Mouse (Mus musculus) left cerebral cortex, postnatal 10 days (tissue): ENCODE data around the gene Olfr671. TPM values are rescaled to one million over a fixed set of nuclear protein-coding genes. Genes with fewer than 3 reads are reported as not detected.
"Not testable (repeated sequence)": the region's sequence is repeated elsewhere in the genome, so short reads cannot be mapped to it uniquely, and the experiment has no call there.

ENCODE experiments used
- DNase-seq, 2 experiments: peaks; one replicate each; pipeline ENCODE4 v3.0.0; 2021 to 2022; ENCODE audit warnings: low spot score in 2 of 2, mixed read lengths in 1 of 2; ENCODE audit errors: extremely low spot score in 1 of 2
- intact Hi-C: fragments of 180-260 bp; cut with DNase I; formaldehyde crosslinking; loops from one replicate; pipeline ENCODE4 v1.15.1; 2025
- total RNA-seq, 2 experiments: library from RNA; stranded (reverse); gene quantifications; 2 replicates each; pipeline ENCODE4 v1.2.3; 2021

Olfr671 gene
- total RNA-seq, result not detected

GRCm38 (mm10) chr7:104979026-104979425 lies at the start of gene Olfr671:
Olfr671 (minus strand) TSS chr7:104979126.
- no peak for DNase-seq
- intact Hi-C loops, result no loop called here

DNA sequence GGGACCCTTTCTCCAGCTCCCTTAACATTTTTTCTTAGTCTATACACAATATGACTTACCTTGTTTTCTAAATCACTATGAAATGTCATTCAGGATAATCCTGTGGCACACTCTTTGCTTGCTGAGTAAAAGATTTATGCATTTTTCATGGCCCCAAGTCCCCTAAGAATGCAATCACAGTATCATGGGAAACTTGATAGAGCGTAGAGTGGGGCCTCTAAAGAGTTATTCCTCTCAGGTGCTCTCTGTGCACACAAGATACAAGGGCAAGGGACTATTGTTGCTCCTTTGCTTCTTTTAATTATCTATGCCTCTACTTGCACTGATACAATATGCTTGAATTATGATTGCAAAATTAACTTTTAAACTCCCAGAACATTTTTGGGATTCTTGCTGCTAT lies 49.4 kb upstream of the Olfr671 start, which contains the start of gene Olfr675:
Gene Olfr675, minus strand, starts transcription at position 101 of the 400 bp plus-strand sequence.
- intact Hi-C loops, result no loop called here
- no peak for DNase-seq

GRCm38 (mm10) chr7:105022530-105022929 lies 43.6 kb upstream of the Olfr671 start:
- intact Hi-C loops, result no loop called here
- DNase-seq, result no peak

- DNase-seq, result no peak
- intact Hi-C loops, result no loop called here
These were observed 23.0 kb upstream of the Olfr671 start, which contains the start of gene Olfr672 for GRCm38 (mm10) chr7:105001929-105002328. Olfr672 (minus strand) TSS chr7:105002029.

DNA sequence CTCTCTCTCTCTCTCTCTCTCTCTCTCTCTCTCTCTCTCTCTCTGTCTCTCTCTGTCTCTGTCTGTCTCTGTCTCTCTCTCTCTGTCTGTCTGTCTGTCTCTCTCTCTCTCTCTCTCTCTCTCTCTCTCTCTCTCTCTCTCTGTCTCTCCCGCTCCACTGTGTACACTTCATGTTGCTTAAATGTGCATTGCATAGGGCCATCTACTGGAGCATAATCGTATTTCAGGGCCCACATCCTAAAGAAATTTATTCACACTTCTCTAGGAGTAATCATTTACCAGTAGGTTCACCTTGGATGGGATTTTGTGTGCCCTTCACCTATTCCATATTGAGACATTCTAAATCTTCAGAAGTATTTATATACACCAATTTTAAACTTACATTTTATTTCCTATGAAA lies 6.4 kb downstream of the Olfr671 start:
- DNase-seq, intact Hi-C loops: not testable (repeated sequence)

GRCm38 (mm10) chr7:104962520-104962919 lies 16.4 kb downstream of the Olfr671 start, which contains the start of gene Olfr670:
Olfr670 (minus strand) TSS chr7:104962620.
- intact Hi-C loops, result no loop called here

GRCm38 (mm10) chr7:104950234-104950633 lies 28.7 kb downstream of the Olfr671 start:
- intact Hi-C loops, DNase-seq: not testable (repeated sequence)

More at GRCm38 (mm10) chr7:104962520-104962919, 16.4 kb downstream of the Olfr671 start, which contains the start of gene Olfr670:
- DNase-seq, result no peak

DNA sequence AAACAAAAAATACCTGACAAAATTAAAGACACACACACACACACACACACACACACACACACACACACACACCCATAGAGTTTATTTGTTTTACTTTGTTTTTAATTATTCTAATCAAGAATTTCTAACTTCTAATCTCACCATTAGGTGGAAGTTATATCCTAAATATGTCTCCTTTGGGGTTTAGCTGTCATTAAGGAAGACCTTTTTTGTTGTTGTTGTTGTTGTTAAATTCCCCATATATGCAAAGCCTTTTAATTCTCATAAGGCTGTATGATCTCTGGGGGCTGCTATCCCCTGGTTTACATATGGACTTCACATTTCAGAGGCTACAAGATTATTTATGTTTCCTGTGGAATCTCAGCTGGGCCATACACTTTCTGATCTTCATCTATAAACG lies 45.0 kb downstream of the Olfr671 start, which contains the start of gene Olfr669:
Gene Olfr669, plus strand, starts transcription at position 301 of the 400 bp plus-strand sequence.
- intact Hi-C loops, result no loop called here

GRCm38 (mm10) chr7:104927957-104928356 lies 51.0 kb downstream of the Olfr671 start, which contains the start of gene Olfr668:
Olfr668 (minus strand) TSS chr7:104928057.
- intact Hi-C loops, result no loop called here
- no peak for DNase-seq

More for the DNA sequence above, 45.0 kb downstream of the Olfr671 start, which contains the start of gene Olfr669:
- DNase-seq, result no peak

Other genes starting within 250 kb of the Olfr671 start
- not detected for gene Usp17le, start 201.7 kb downstream of the Olfr671 start, total RNA-seq
- not detected for gene Usp17lb, start 136.5 kb downstream of the Olfr671 start, total RNA-seq
- gene Usp17la, start 122.1 kb downstream of the Olfr671 start, total RNA-seq, result not detected
- not detected for gene Olfr665, start 101.1 kb downstream of the Olfr671 start, total RNA-seq
- not detected for gene Olfr666, start 83.2 kb downstream of the Olfr671 start, total RNA-seq
- not detected for gene Olfr667, start 57.6 kb downstream of the Olfr671 start, total RNA-seq
- not detected for gene Olfr668, start 51.1 kb downstream of the Olfr671 start, total RNA-seq
- not detected for gene Olfr669, start 44.9 kb downstream of the Olfr671 start, total RNA-seq
- not detected for gene Olfr670, start 16.5 kb downstream of the Olfr671 start, total RNA-seq
- gene Olfr672, start 22.9 kb upstream of the Olfr671 start, total RNA-seq, result not detected
- gene Olfr675, start 49.3 kb upstream of the Olfr671 start, total RNA-seq, result not detected
- not detected for gene Olfr676, start 53.6 kb upstream of the Olfr671 start, total RNA-seq
- gene Olfr677, start 72.2 kb upstream of the Olfr671 start, total RNA-seq, result not detected
- gene Olfr678, start 85.3 kb upstream of the Olfr671 start, total RNA-seq, result not detected
- gene Olfr679, start 102.1 kb upstream of the Olfr671 start, total RNA-seq, result not detected
- not detected for gene Olfr680-ps1, start 113.7 kb upstream of the Olfr671 start, total RNA-seq
- gene Olfr681, start 137.7 kb upstream of the Olfr671 start, total RNA-seq, result not detected
- not detected for gene Olfr683, start 167.9 kb upstream of the Olfr671 start, total RNA-seq
- not detected for gene Olfr684, start 184.5 kb upstream of the Olfr671 start, total RNA-seq
- gene Olfr685, start 206.9 kb upstream of the Olfr671 start, total RNA-seq, result not detected
- gene Olfr686, start 228.4 kb upstream of the Olfr671 start, total RNA-seq, result not detected